8 mouse cellular contexts compared by ENCODE assay signal in the genomic region with DNA sequence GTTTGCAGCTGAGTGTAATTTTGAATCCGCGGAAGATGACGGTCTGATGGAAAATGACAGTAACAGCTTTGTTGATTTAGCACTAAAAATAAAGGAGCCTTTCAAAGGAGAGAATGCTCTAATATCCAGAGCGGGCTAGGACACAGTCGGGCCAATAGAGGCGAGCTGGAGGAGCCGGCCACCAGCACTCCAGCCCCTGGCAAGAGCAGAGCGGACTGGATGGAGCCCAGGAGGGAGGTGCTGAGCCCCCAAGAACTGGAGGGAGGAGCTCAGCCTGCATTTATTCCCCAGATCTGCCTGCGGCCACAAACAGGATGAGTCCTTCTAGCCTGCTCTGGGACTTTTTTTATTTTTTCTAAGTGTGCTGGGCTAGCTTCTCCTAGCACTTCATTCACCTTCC.
A peak's percentile ranks its signal among the peaks of the same experiment; 100 is the strongest.
DNase-seq lines count a peak whose midpoint lies in the region; ATAC-seq and TF ChIP-seq lines count a peak whose summit lies in the region.

No protein-coding gene starts in this region.

- no peak overlapping the region for H3K4me2 ChIP-seq in neural tube, embryonic 14.5 days (ENCODE audit: low read depth, low read length)
- no peak overlapping the region for H3K4me2 ChIP-seq in neural tube, embryonic 15.5 days
- H3K4me2 ChIP-seq in heart, embryonic 15.5 days, result 0 out of 2 replicates have a peak overlapping the region, but pooled peaks have one; percentile 4

- WGBS in neural tube, embryonic 14.5 days, result 53% methylated on average over 9 of the region's 9 CpGs
- WGBS in neural tube, embryonic 15.5 days, result 58% methylated on average over 9 of the region's 9 CpGs
- 37% methylated on average over 9 of the region's 9 CpGs for WGBS in heart, embryonic 15.5 days
- WGBS in lung, adult 2 months, result 36% methylated on average over 9 of the region's 9 CpGs

- no peaks in the 10 kb centered on the region for H3K4me1 ChIP-seq in neural tube, embryonic 14.5 days (ENCODE audit: control insufficient read depth, insufficient read depth, low read length)
- 0 out of 2 replicates have a peak, but pooled peaks cover 2% of the 10 kb centered on the region for H3K4me1 ChIP-seq in neural tube, embryonic 15.5 days
- peaks cover 6% of the 10 kb centered on the region; the same call in 1 of the 2 replicates for H3K4me1 ChIP-seq in heart, embryonic 15.5 days (replicated peaks)
- H3K4me1 ChIP-seq in lung, adult 2 months (ENCODE audit: control insufficient read depth, insufficient read depth, low read length), result no peaks in the 10 kb centered on the region

- no peak for TF ChIP-seq POLR2A in lung, adult 2 months (IDR thresholded peaks at IDR 0.05; ENCODE audit: borderline replicate concordance, extremely low read depth, low read depth, low read length)

- ATAC-seq in neural tube, embryonic 14.5 days (ENCODE audit: low read depth), result peak; percentile 51; the same call in 1 of the 2 replicates
- no peak for ATAC-seq in neural tube, embryonic 15.5 days (ENCODE audit: low FRiP score)
- peak; percentile 67; the same call in 1 of the 2 replicates for ATAC-seq in heart, embryonic 15.5 days (replicated peaks; ENCODE audit: insufficient number of reproducible peaks, insufficient read depth, low FRiP score, low read depth)

- no peak for TF ChIP-seq CTCF in lung, adult 2 months (IDR thresholded peaks at IDR 0.05; ENCODE audit: insufficient read depth, low read length)

- H3K27me3 ChIP-seq in neural tube, embryonic 14.5 days (ENCODE audit: control insufficient read depth, insufficient read depth, low read length), result no peaks in the 10 kb centered on the region
- H3K27me3 ChIP-seq in neural tube, embryonic 15.5 days (replicated peaks), result no peaks in the 10 kb centered on the region
- H3K27me3 ChIP-seq in heart, embryonic 15.5 days, result peaks cover 5% of the 10 kb centered on the region; the same call in 1 of the 2 replicates

- H3K27ac ChIP-seq in neural tube, embryonic 14.5 days (ENCODE audit: low read depth, low read length), result no peak overlapping the region
- H3K27ac ChIP-seq in neural tube, embryonic 15.5 days (replicated peaks), result no peak overlapping the region
- no peak overlapping the region for H3K27ac ChIP-seq in heart, embryonic 15.5 days

- no peaks in the 10 kb centered on the region for H3K9me3 ChIP-seq in neural tube, embryonic 14.5 days (ENCODE audit: control insufficient read depth, low read length)
- H3K9me3 ChIP-seq in neural tube, embryonic 15.5 days (replicated peaks), result no peaks in the 10 kb centered on the region
- no peaks in the 10 kb centered on the region for H3K9me3 ChIP-seq in heart, embryonic 15.5 days (replicated peaks)

- H3K4me3 ChIP-seq in neural tube, embryonic 14.5 days (ENCODE audit: low read depth, low read length), result no peak overlapping the region
- no peak overlapping the region for H3K4me3 ChIP-seq in neural tube, embryonic 15.5 days (replicated peaks)
- no peak overlapping the region for H3K4me3 ChIP-seq in heart, embryonic 15.5 days
- H3K4me3 ChIP-seq in lung, adult 2 months (replicated peaks; ENCODE audit: extremely low read depth, low read depth, low read length), result no peak overlapping the region

- peak; percentile 23 for DNase-seq in embryo, embryonic 11 days
- DNase-seq in embryo, embryonic 10.5 days (ENCODE audit: low spot score), result no peak
- peak; percentile 7 for DNase-seq in lung, adult 2 months
- no peak for DNase-seq in c-Kit-positive CD71-positive TER-119-positive erythroid progenitor cells, embryonic 14.5 days (ENCODE audit: low spot score)
- no peak for DNase-seq in spleen, postnatal 10 days (ENCODE audit: low spot score in 2 of 2)

- no peak overlapping the region for H3K9ac ChIP-seq in neural tube, embryonic 14.5 days (replicated peaks; ENCODE audit: low read depth, low read length)
- no peak overlapping the region for H3K9ac ChIP-seq in neural tube, embryonic 15.5 days (replicated peaks)
- H3K9ac ChIP-seq in heart, embryonic 15.5 days, result no peak overlapping the region

- no peaks in the 10 kb centered on the region for H3K36me3 ChIP-seq in neural tube, embryonic 14.5 days (ENCODE audit: control insufficient read depth, insufficient read depth, low read length)
- no peaks in the 10 kb centered on the region for H3K36me3 ChIP-seq in neural tube, embryonic 15.5 days
- H3K36me3 ChIP-seq in heart, embryonic 15.5 days, result no peaks in the 10 kb centered on the region

Comparison
In these comparisons a context has a peak if more than half of its experiments do, and no peak if none do; other contexts are left out.
1. DNase-seq: peak in embryo, embryonic 11 days (single experiment) and lung, adult 2 months (single experiment); none in embryo, embryonic 10.5 days (single experiment), c-Kit-positive CD71-positive TER-119-positive erythroid progenitor cells, embryonic 14.5 days (single experiment) and spleen, postnatal 10 days (0 of 2).